Mouse (Mus musculus): Measurements from ENCODE around the gene Psmb4. TPM values are rescaled to one million over a fixed set of nuclear protein-coding genes. Genes with fewer than 3 reads are reported as not detected.
A peak's percentile ranks its signal among the peaks of the same experiment; 100 is the strongest.
"Not testable (repeated sequence)": the region's sequence is repeated elsewhere in the genome, so short reads cannot be mapped to it uniquely, and the experiment has no call there.

Psmb4 gene
- 100 to 1,000 TPM; 338 to 350 TPM for total RNA-seq (2021)
- long read RNA-seq, experiment 1, transcript Psmb4-201 (7 exons, 1,183 nt) = major isoform, 127 of 137 reads
- long read RNA-seq, experiment 1, partial matches to known transcripts = 9 of 137 reads
- long read RNA-seq, experiment 1, other reads (novel, unspliced or antisense) = 1 of 137 reads
- long read RNA-seq, experiment 2, transcript Psmb4-201 (7 exons, 1,183 nt) = major isoform, 33 of 38 reads
- long read RNA-seq, experiment 2, partial matches to known transcripts = 2 of 38 reads
- long read RNA-seq, experiment 2, other reads (novel, unspliced or antisense) = 1 of 38 reads

DNA sequence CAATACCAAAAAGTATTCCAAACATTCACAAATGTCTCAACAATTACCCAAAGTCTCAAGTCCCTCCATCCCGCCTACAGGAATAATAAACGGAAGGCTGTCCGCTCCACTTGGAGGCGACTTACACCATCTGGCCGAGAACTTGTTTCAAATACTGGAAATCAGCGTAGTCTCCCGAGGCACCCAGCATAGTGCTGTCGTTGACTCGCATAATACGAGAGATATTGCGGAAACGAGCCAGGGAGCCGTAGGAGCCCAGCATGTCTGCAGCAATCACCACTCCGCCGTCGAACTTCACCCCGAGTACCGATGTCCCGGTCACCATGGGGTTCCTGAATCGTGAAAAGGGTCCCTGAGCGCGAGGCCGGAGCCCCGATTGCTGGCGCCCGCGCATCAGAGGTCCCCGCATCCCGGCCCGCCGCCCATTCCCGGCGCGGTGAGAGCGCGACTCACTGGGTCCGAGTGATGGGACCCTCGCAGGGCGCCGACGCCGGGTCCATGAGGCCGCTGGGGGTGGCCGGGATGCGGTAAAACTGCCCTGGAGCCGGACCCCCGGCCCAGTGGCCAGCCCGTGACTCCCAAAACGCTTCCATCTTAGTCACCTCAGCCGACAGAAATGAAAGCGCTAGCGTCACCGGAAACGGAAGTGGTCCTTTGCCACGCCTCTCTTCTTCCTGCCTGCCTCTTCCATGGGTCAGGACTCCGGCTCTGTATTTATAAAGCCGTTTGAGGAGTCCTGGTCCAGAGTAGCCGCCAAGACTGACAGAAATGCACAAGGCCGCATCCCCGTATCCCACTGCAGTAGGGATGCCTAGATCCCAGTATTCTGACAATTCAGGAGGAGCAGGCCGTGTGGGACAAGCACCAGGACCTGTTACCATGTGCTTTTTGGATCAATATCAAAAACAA lies at the start of gene Psmb4:
Gene Psmb4, minus strand, starts transcription at position 646 of the 909 bp plus-strand sequence.
- DNase-seq = peak; percentile 89 to 91

DNA sequence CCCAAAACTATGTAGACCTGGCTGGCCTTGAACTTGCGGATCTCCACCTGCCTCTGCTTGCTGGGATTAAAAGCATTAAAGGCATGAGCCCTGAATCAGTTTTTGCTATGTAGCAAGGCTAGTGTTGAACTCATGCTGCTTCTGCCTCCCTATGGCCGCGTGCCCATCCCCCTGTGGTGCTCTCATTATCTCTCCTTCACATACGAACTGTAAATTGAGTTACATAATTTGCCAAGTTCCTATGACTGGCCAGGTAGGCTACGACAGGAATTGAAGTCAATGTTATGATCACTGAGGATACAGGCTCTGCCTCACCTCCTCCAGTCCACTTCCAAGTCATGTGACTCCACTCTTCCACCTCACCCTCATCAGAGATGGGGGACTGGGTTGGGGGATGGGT lies 49.4 kb upstream of the Psmb4 start:
- not testable (repeated sequence) for DNase-seq

DNA sequence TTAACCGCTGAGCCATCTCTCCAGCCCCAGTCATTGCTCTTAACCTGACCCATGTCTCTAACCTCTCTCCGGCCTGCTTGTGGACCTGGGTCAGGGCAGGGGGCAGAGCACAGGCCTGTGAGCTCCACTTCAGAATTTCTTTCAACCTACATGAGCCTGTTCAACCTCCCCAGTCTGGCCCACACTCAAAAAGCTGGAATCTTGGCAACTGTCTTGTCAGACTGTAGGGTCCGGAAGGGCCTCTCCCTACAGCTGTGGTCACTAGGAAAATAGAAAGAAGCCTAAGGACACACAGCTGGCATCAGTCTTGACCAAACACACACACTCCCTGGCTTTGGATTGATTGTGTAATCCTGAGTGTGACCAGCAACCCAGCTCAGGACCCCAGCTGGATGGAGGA lies 48.6 kb upstream of the Psmb4 start:
- peak in 1 of 2 experiments; percentile 31 for DNase-seq

- DNase-seq = not testable (repeated sequence)
Observed at GRCm38 (mm10) chr3:94934564-94934963, 47.8 kb upstream of the Psmb4 start.

GRCm38 (mm10) chr3:94933604-94934003 lies 46.8 kb upstream of the Psmb4 start:
- not testable (repeated sequence) for DNase-seq

DNA sequence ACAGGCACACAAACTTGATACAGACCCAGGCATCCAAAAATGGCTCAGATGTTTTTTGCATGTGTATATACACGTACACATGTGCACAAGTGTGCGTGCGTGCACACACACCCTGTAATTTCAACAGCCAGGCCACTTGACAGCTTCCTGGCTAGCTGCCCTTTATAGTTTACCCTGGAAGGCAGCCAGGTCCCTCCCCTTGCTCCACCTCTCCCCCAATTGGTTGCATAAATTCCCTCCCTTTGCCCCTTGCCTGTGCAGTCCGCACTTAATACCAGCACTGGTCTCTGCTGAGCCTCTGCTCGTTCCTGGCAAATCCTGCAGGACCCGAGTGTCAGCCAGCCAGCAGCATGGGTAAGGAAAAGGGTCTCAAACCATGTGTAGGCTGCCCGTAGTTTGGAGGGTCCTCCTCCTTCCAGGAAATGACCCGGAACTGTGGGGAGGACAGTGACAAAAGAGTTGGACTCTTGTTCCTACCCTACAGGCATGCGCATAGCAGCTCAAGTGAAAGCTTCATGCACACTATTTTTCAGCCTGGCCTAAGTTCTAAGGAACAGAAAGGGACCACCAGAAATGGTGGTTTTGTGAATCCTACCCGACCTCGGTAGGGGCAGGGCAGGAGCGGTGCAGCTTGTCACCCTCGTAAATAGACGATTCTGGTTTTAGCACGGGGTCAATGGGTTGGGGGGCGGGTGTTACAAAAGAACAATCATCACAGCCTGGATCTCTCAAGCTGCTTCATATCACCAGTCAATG lies 46.2 kb upstream of the Psmb4 start, which contains the start of gene Selenbp1:
Gene Selenbp1, plus strand, starts transcription at position 248 of the 756 bp plus-strand sequence.
- DNase-seq = peak; percentile 90

DNA sequence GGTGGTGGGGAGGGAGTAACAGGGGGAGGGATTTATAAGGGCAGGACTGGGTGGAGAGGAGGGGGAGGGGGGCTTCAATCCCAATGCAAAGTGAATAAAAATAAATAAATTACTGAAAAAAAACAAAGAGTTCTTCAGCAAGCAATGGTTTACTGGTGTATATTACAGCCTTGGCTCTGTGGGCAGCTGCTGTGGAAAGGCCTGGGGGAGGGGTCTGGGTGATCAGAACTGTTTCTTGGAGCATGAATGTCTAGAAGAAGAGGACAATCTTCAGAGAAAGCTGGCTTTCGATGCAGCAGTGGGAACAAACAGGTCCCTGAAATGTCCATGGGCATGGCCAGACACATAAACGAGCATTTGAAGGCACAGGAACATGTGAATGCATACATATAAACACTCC lies 45.5 kb upstream of the Psmb4 start:
- not testable (repeated sequence) for DNase-seq

- DNase-seq = not testable (repeated sequence)
Observed at GRCm38 (mm10) chr3:94931427-94932082, 44.8 kb upstream of the Psmb4 start.

DNA sequence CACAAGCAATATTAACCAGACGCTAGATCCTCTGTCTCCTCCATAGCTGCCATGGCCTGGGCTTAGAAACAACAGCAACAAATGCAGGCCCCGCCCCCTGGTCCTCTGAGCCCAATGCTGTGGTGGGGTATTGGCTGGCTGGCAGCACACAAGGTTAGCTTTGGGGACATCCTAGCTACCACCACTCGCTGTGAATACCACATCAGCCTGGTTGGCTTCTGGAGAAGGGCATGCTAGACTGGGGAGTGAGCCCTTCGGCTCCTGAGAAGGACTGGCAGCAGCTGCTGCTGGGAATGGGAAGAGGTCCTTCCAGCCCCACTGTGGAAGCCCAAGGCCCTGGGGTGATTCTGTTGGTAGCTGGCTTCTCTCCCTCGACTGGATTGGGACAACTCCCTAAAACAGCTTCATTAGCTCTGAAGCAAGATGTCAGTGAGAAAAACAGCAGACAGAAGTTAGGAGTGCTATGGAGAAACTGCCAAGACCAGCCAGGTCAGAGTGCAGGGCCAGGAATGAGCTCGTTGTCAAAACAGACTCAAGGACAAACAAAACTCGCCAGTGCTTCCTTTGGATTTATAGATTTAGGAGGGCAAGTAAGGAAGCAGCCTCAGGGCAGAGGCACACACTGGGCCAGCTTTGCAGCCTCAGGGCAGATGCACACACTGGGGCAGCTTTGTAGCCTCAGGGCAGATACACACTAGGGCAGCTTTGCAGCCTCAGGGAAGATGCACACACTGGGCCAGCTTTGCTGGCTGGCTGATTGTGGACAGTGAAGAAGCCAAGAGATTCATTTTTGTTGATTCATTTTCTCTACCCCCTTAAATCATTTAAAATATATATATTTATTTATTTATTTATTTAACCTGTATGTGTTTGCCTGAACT lies 43.9 kb upstream of the Psmb4 start:
- peak; percentile 46 to 59 for DNase-seq

DNA sequence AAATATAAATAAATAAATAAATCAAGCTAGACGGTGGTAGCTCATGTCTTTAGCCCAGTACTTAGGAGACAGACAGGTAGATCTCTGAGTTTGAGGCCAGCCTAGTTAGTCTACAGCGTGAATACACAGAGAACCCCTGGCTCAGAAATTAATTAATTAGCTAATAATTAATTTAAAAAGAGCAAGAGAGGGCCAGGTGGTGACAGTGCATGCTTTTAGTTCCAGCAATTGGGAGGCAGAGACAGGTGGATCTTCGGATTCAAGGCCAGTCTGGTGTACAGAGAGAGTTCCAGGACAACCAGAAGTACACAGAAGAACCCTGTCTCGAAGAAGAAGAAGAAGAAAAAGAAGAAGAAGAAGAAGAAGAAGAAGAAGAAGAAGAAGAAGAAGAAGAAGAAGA lies 42.2 kb upstream of the Psmb4 start:
- DNase-seq = not testable (repeated sequence)

- not testable (repeated sequence) for DNase-seq
Observed at GRCm38 (mm10) chr3:94926301-94926736, 39.6 kb upstream of the Psmb4 start.

GRCm38 (mm10) chr3:94924688-94925087 lies 37.9 kb upstream of the Psmb4 start:
- DNase-seq = no peak

DNA sequence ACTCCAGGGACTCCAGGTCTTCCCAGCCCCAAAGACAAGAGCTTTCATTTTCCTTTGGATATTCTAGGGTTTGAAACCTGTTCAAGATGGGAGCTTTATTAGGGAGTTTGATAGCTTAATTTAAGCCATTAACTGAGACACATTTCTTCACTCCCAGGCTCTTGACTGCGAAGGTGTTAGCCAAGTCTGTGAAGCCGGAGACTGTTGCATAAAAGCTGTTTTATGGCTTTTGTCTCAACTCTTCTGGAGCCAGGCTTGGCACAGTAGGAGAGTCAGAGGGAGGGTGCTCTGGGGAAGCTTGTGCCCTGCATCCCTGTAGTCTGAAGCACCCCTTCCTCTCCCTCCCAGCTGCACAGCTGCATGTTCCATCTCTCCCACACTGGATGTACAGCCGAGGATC lies 35.6 kb upstream of the Psmb4 start:
- no peak for DNase-seq

DNA sequence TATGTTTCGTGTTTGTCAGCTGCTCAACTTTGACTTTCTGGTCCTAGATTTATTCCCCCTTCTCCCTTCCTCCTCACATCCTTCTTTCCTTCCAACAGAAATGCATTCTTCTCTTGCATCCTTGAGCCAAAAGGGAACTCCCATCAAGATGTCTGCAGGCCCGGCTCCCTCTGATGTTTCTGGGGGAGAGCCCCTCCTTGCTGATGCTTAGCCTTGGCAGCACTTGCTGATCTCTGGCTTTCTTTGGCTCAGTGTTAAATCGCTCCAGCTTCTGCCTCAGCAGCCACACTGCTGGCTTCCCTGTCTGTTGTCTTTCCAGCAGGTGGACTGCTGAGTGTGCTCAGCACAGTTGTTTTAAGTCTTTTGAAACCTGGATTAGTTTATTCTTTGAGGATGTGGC lies 34.3 kb upstream of the Psmb4 start:
- DNase-seq = no peak

GRCm38 (mm10) chr3:94918845-94919244 lies 32.1 kb upstream of the Psmb4 start:
- no peak for DNase-seq

DNA sequence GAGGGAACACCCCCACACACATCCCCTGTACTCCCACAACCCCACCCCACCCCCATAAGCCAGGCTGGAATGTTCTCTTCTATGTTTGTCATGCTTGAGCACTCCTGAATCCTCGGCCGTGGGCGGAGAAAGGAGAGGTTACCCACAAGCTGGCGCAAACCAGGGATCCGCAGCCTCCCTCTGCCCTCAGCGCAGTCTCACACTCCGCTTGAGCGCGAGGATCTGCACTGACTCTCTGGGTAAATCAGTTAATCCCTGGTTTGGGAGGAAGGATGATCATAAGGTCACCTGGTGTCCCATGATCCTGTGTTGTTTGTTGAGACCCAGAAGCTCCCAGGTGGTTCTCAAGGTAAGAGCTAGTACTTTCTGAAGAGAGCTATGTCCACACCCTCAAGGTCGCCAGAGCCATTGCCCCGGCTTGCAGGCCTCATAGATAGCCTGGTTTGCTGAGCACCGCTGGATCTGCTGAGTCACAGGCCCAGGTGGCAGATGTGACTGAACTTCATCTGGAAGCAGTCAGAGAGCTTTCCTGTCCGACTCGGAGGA lies 31.1 kb upstream of the Psmb4 start:
- DNase-seq = peak in 1 of 2 experiments; percentile 19

DNA sequence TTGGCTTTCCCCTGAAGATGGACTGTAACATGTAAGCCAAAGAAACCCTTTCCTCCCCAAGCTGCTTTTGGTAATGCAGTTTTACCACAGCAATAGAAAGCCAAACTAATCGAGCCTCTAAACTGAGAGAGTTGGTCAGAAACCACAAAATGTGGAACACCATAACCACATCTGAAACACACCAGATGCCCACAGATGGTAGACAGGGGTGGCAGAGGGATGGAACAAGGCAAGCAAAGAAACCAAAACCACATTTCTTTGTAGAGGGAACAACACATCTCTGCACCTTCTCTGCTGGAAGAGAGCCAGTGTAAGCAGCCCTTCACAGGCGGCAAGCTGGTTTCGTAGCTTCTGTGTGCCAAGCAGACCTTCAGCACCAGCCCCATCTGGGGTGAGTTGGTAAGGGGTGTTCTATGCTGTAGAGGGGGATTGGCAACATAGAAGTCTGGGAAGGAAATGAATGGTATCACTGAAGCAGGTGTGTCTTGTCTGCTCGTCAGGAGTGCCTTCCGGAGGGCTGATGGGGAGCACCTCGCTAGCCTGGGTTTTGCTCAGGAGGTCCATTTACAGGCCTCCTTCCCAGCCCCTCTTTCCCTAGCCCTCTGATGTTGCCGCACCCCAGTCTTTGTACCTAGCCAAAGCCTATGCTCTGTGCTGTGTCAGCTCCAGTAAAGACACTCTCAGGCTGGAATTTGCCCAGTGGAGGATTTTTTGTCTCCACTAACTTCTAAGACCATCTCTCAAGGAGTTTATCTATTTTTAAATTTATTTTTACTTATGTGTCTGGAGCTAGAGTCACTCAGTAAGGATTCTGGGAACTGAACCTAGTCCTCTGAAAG lies 29.4 kb upstream of the Psmb4 start:
- DNase-seq = no peak

- no peak for DNase-seq
Observed at GRCm38 (mm10) chr3:94913801-94914200, 27.0 kb upstream of the Psmb4 start.

GRCm38 (mm10) chr3:94911050-94911693 lies 24.4 kb upstream of the Psmb4 start:
- no peak for DNase-seq

Data from adrenal gland, postnatal 36 days (tissue).